Mouse (Mus musculus): ENCODE results near the gene Map6. TPM values are rescaled to one million over a fixed set of nuclear protein-coding genes. Genes with fewer than 3 reads are reported as not detected.
A peak's percentile ranks its signal among the peaks of the same experiment; 100 is the strongest.

Map6 gene
- polyA plus RNA-seq, 1 experiment from 2014 or later: 57.0 TPM

GRCm38 (mm10) chr7:99312058-99312457, 44.8 kb downstream of the Map6 start:
- WGBS: 57% methylated on average over 4 of the region's 4 CpGs
- H3K4me2 ChIP-seq (ENCODE audit: low read depth): no peak overlapping the region
- peaks cover 27% of the 10 kb centered on the region for H3K4me1 ChIP-seq (ENCODE audit: control insufficient read depth, insufficient read depth, low read length)
- no peaks in the 10 kb centered on the region for H3K9me3 ChIP-seq (ENCODE audit: control insufficient read depth, low read length)
- 0 out of 2 replicates have a peak, but pooled peaks have one; percentile 18 for ATAC-seq (ENCODE audit: insufficient read depth, low FRiP score, low TSS enrichment)
- peak; percentile 44 for DNase-seq (ENCODE audit: low spot score)
- H3K27ac ChIP-seq (ENCODE audit: low read depth, low read length): peak overlapping the region; percentile 60
- H3K27me3 ChIP-seq (ENCODE audit: control insufficient read depth, insufficient read depth, low read length): no peaks in the 10 kb centered on the region
- no peak overlapping the region for H3K4me3 ChIP-seq (ENCODE audit: low read depth, low read length)
- H3K36me3 ChIP-seq (ENCODE audit: control insufficient read depth, insufficient read depth, low read length): no peaks in the 10 kb centered on the region
- H3K9ac ChIP-seq (ENCODE audit: low read length): peak overlapping the region; percentile 1; the same call in 1 of the 2 replicates

GRCm38 (mm10) chr7:99312671-99313143, 45.5 kb downstream of the Map6 start:
- 39% methylated on average over 8 of the region's 8 CpGs for whole genome bisulfite sequencing
- Histone ChIP-seq H3K4me3 (ENCODE audit: low read depth, low read length) (no peak overlapping the region), H3K9me3 (ENCODE audit: control insufficient read depth, low read length) (no peaks in the 10 kb centered on the region), H3K27ac (ENCODE audit: low read depth, low read length) (peak overlapping the region; percentile 60), H3K4me2 (ENCODE audit: low read depth) (no peak overlapping the region), H3K4me1 (ENCODE audit: control insufficient read depth, insufficient read depth, low read length) (peaks cover 27% of the 10 kb centered on the region), H3K9ac (ENCODE audit: low read length) (peak overlapping the region; percentile 1; the same call in 1 of the 2 replicates), H3K27me3 (ENCODE audit: control insufficient read depth, insufficient read depth, low read length) (no peaks in the 10 kb centered on the region), H3K36me3 (ENCODE audit: control insufficient read depth, insufficient read depth, low read length) (no peaks in the 10 kb centered on the region)
- ATAC-seq (ENCODE audit: insufficient read depth, low FRiP score, low TSS enrichment) (peak; percentile 80), DNase-seq (ENCODE audit: low spot score) (peak; percentile 66)

GRCm38 (mm10) chr7:99313253-99313652, 46.0 kb downstream of the Map6 start:
- no peaks in the 10 kb centered on the region for H3K9me3 ChIP-seq (ENCODE audit: control insufficient read depth, low read length)
- 0 out of 2 replicates have a peak overlapping the region, but pooled peaks have one; percentile 45 for H3K27ac ChIP-seq (ENCODE audit: low read depth, low read length)
- DNase-seq (ENCODE audit: low spot score) (no peak), ATAC-seq (ENCODE audit: insufficient read depth, low FRiP score, low TSS enrichment) (no peak)
- no peak overlapping the region for H3K4me3 ChIP-seq (ENCODE audit: low read depth, low read length)
- H3K4me2 ChIP-seq (ENCODE audit: low read depth): no peak overlapping the region
- no peak overlapping the region for H3K9ac ChIP-seq (ENCODE audit: low read length)
- 54% methylated on average over 8 of the region's 8 CpGs for WGBS
- no peaks in the 10 kb centered on the region for H3K36me3 ChIP-seq (ENCODE audit: control insufficient read depth, insufficient read depth, low read length)
- peaks cover 27% of the 10 kb centered on the region for H3K4me1 ChIP-seq (ENCODE audit: control insufficient read depth, insufficient read depth, low read length)
- no peaks in the 10 kb centered on the region for H3K27me3 ChIP-seq (ENCODE audit: control insufficient read depth, insufficient read depth, low read length)

- Histone ChIP-seq H3K27ac (ENCODE audit: low read depth, low read length) (no peak overlapping the region), H3K4me1 (ENCODE audit: control insufficient read depth, insufficient read depth, low read length) (peaks cover 29% of the 10 kb centered on the region), H3K36me3 (ENCODE audit: control insufficient read depth, insufficient read depth, low read length) (no peaks in the 10 kb centered on the region), H3K4me3 (ENCODE audit: low read depth, low read length) (no peak overlapping the region), H3K27me3 (ENCODE audit: control insufficient read depth, insufficient read depth, low read length) (no peaks in the 10 kb centered on the region), H3K9me3 (ENCODE audit: control insufficient read depth, low read length) (no peaks in the 10 kb centered on the region), H3K4me2 (ENCODE audit: low read depth) (no peak overlapping the region), H3K9ac (ENCODE audit: low read length) (no peak overlapping the region)
- DNase-seq (ENCODE audit: low spot score) (no peak), ATAC-seq (ENCODE audit: insufficient read depth, low FRiP score, low TSS enrichment) (no peak)
- 89% methylated on average over 4 of the region's 4 CpGs for WGBS
These were observed 47.3 kb downstream of the Map6 start for GRCm38 (mm10) chr7:99314565-99314964.

- 55% methylated on average over 7 of the region's 7 CpGs for WGBS
- no peak overlapping the region for H3K4me2 ChIP-seq (ENCODE audit: low read depth)
- no peak for ATAC-seq (ENCODE audit: insufficient read depth, low FRiP score, low TSS enrichment)
- no peak overlapping the region for H3K27ac ChIP-seq (ENCODE audit: low read depth, low read length)
- no peaks in the 10 kb centered on the region for H3K27me3 ChIP-seq (ENCODE audit: control insufficient read depth, insufficient read depth, low read length)
- H3K9me3 ChIP-seq (ENCODE audit: control insufficient read depth, low read length): no peaks in the 10 kb centered on the region
- peaks cover 41% of the 10 kb centered on the region for H3K4me1 ChIP-seq (ENCODE audit: control insufficient read depth, insufficient read depth, low read length)
- no peak overlapping the region for H3K9ac ChIP-seq (ENCODE audit: low read length)
- H3K36me3 ChIP-seq (ENCODE audit: control insufficient read depth, insufficient read depth, low read length): no peaks in the 10 kb centered on the region
- H3K4me3 ChIP-seq (ENCODE audit: low read depth, low read length): no peak overlapping the region
- DNase-seq (ENCODE audit: low spot score): no peak
These were observed 49.0 kb downstream of the Map6 start for GRCm38 (mm10) chr7:99316207-99316606.

- Histone ChIP-seq H3K9ac (ENCODE audit: low read length) (no peak overlapping the region), H3K27me3 (ENCODE audit: control insufficient read depth, insufficient read depth, low read length) (no peaks in the 10 kb centered on the region), H3K27ac (ENCODE audit: low read depth, low read length) (no peak overlapping the region), H3K4me2 (ENCODE audit: low read depth) (no peak overlapping the region), H3K36me3 (ENCODE audit: control insufficient read depth, insufficient read depth, low read length) (no peaks in the 10 kb centered on the region), H3K4me3 (ENCODE audit: low read depth, low read length) (no peak overlapping the region), H3K9me3 (ENCODE audit: control insufficient read depth, low read length) (no peaks in the 10 kb centered on the region), H3K4me1 (ENCODE audit: control insufficient read depth, insufficient read depth, low read length) (peaks cover 29% of the 10 kb centered on the region)
- ATAC-seq (ENCODE audit: insufficient read depth, low FRiP score, low TSS enrichment) (no peak), DNase-seq (ENCODE audit: low spot score) (no peak)
- 59% methylated on average over 7 of the region's 7 CpGs for WGBS
These were observed 50.2 kb downstream of the Map6 start for GRCm38 (mm10) chr7:99317475-99317874.

GRCm38 (mm10) chr7:99320524-99320923, 53.3 kb downstream of the Map6 start:
- Histone ChIP-seq H3K9me3 (ENCODE audit: control insufficient read depth, low read length) (no peaks in the 10 kb centered on the region), H3K4me1 (ENCODE audit: control insufficient read depth, insufficient read depth, low read length) (peaks cover 25% of the 10 kb centered on the region), H3K9ac (ENCODE audit: low read length) (no peak overlapping the region), H3K4me2 (ENCODE audit: low read depth) (no peak overlapping the region), H3K36me3 (ENCODE audit: control insufficient read depth, insufficient read depth, low read length) (no peaks in the 10 kb centered on the region), H3K27ac (ENCODE audit: low read depth, low read length) (no peak overlapping the region; the same call in 1 of the 2 replicates), H3K4me3 (ENCODE audit: low read depth, low read length) (no peak overlapping the region), H3K27me3 (ENCODE audit: control insufficient read depth, insufficient read depth, low read length) (no peaks in the 10 kb centered on the region)
- WGBS: 39% methylated on average over 14 of the region's 14 CpGs
- DNase-seq (ENCODE audit: low spot score) (no peak), ATAC-seq (ENCODE audit: insufficient read depth, low FRiP score, low TSS enrichment) (no peak)

GRCm38 (mm10) chr7:99322691-99323320, 55.6 kb downstream of the Map6 start:
- H3K4me3 ChIP-seq (ENCODE audit: low read depth, low read length): no peak overlapping the region
- H3K9ac ChIP-seq (ENCODE audit: low read length): no peak overlapping the region
- no peak overlapping the region for H3K4me2 ChIP-seq (ENCODE audit: low read depth)
- H3K4me1 ChIP-seq (ENCODE audit: control insufficient read depth, insufficient read depth, low read length): peaks cover 32% of the 10 kb centered on the region
- WGBS: 88% methylated on average over 6 of the region's 6 CpGs
- H3K27me3 ChIP-seq (ENCODE audit: control insufficient read depth, insufficient read depth, low read length): no peaks in the 10 kb centered on the region
- ATAC-seq (ENCODE audit: insufficient read depth, low FRiP score, low TSS enrichment): no peak
- no peak overlapping the region for H3K27ac ChIP-seq (ENCODE audit: low read depth, low read length)
- H3K36me3 ChIP-seq (ENCODE audit: control insufficient read depth, insufficient read depth, low read length): no peaks in the 10 kb centered on the region
- no peaks in the 10 kb centered on the region for H3K9me3 ChIP-seq (ENCODE audit: control insufficient read depth, low read length)
- no peak for DNase-seq (ENCODE audit: low spot score)

- no peaks in the 10 kb centered on the region for H3K36me3 ChIP-seq (ENCODE audit: control insufficient read depth, insufficient read depth, low read length)
- ATAC-seq (ENCODE audit: insufficient read depth, low FRiP score, low TSS enrichment): no peak
- peaks cover 32% of the 10 kb centered on the region for H3K4me1 ChIP-seq (ENCODE audit: control insufficient read depth, insufficient read depth, low read length)
These were observed 56.1 kb downstream of the Map6 start for GRCm38 (mm10) chr7:99323321-99323700.

More at GRCm38 (mm10) chr7:99323321-99323700, 56.1 kb downstream of the Map6 start:
- no peaks in the 10 kb centered on the region for H3K9me3 ChIP-seq (ENCODE audit: control insufficient read depth, low read length)
- H3K9ac ChIP-seq (ENCODE audit: low read length): no peak overlapping the region
- no peak overlapping the region for H3K4me2 ChIP-seq (ENCODE audit: low read depth)
- H3K27me3 ChIP-seq (ENCODE audit: control insufficient read depth, insufficient read depth, low read length): no peaks in the 10 kb centered on the region
- H3K27ac ChIP-seq (ENCODE audit: low read depth, low read length): no peak overlapping the region
- WGBS: 88% methylated on average over 9 of the region's 9 CpGs
- H3K4me3 ChIP-seq (ENCODE audit: low read depth, low read length): no peak overlapping the region
- DNase-seq (ENCODE audit: low spot score): no peak
